Comparison of ENCODE assay signal across 24 mouse cellular contexts in the genomic region with DNA sequence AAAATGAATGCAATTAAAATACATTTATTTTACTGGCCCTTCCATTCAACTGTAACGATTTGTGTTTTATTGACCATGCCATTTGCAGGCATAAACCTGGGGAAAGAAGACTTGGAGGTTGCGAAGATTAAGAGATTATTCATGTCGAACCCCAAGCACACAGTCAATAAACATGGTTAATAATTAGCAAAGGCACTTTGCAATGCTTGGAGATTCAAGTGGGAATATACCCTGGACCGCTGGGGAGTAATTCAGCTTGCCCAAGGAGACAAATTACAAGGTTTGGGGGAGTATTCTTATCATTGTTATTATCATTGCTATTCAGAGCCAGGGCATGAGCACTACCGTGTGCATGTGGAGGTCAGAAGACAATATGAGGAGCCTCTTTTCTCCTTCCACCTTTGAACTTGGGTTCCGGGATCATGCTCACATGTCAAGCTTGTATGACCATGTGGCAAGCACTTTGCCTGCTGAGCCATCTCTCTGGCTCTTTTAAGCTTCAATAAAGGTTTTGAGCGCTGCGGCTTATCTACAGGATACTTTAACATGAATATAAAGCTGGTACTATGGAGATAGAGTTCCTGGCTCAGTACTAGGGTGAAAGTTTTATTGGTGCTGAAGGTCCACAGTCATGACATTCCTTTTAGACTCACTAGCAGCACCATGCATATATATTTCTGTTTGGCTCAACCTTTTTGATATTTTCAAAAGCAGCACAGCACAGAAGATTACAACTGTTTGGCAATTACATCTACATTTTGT. TPM values are rescaled to one million over a fixed set of nuclear protein-coding genes. Genes with fewer than 3 reads are reported as not detected.
"Had no signal": no experiment of that assay in that cellular context is flagged by ENCODE, and none has a peak within 500 bp of the region (broad histone marks: within the 10 kb centered on the region; RNA-seq: fewer than 3 reads in every experiment).

No protein-coding gene starts in this region.

- H3K27ac ChIP-seq: hindbrain, embryonic 15.5 days; layer of hippocampus, adult 2 months; limb, embryonic 10.5 days; limb, embryonic 13.5 days; liver, embryonic 14.5 days; macrophage; midbrain, embryonic 12.5 days; neural tube, embryonic 13.5 days; stomach, postnatal 0 days had no signal

- ATAC-seq: liver, postnatal 0 days; lung, postnatal 0 days; midbrain, embryonic 16.5 days had no signal

- H3K4me1 ChIP-seq: hindbrain, embryonic 15.5 days; limb, embryonic 10.5 days; limb, embryonic 13.5 days; midbrain, embryonic 12.5 days; neural tube, embryonic 13.5 days had no signal

- H3K4me2 ChIP-seq: hindbrain, embryonic 15.5 days; limb, embryonic 13.5 days; lung, embryonic 14.5 days; midbrain, embryonic 12.5 days; neural tube, embryonic 13.5 days had no signal

- H3K9me3 ChIP-seq: hindbrain, embryonic 15.5 days; limb, embryonic 10.5 days; limb, embryonic 13.5 days; midbrain, embryonic 12.5 days; neural tube, embryonic 13.5 days had no signal

- H3K4me3 ChIP-seq: hindbrain, embryonic 15.5 days; layer of hippocampus, adult 2 months; limb, embryonic 10.5 days; limb, embryonic 13.5 days; midbrain, embryonic 12.5 days; myocyte; neural tube, embryonic 13.5 days had no signal

- H3K9ac ChIP-seq: hindbrain, embryonic 15.5 days; limb, embryonic 13.5 days; liver, embryonic 14.5 days; liver, postnatal 0 days; lung, embryonic 14.5 days; midbrain, embryonic 12.5 days; neural tube, embryonic 13.5 days had no signal

- H3K27me3 ChIP-seq: hindbrain, embryonic 15.5 days had no signal

- DNase-seq: layer of hippocampus, adult 9-11 months; liver; liver, postnatal 0 days; lung, embryonic 14.5 days; retina, postnatal 1 day; thymus, adult 2 months; thymus, postnatal 14 days; thymus, postnatal 4 days had no signal

- H3K36me3 ChIP-seq: hindbrain, embryonic 15.5 days; limb, embryonic 10.5 days; limb, embryonic 13.5 days; midbrain, embryonic 12.5 days; neural tube, embryonic 13.5 days had no signal

RNA-seq across cellular contexts. Expression of a gene that starts 5.6 kb away (rescaled TPM):
- total RNA-seq: neutrophil, adult 5-6 weeks had no signal
- polyA plus RNA-seq: midbrain, embryonic 16.5 days had no signal

RNA-seq across cellular contexts. Expression of a gene that starts 59.6 kb away (rescaled TPM):
- polyA plus RNA-seq: intestine, embryonic 14.5 days; large intestine, adult 2 months; limb, embryonic 10.5 days; liver, postnatal 0 days; lung, embryonic 14.5 days; macrophage; midbrain, embryonic 12.5 days; midbrain, embryonic 16.5 days; stomach, embryonic 14.5 days; stomach, postnatal 0 days had no signal
